Mouse (Mus musculus): ENCODE data around the gene Pou3f3.

Pou3f3 gene

GRCm38 (mm10) chr1:42695578-42695915 is at the start of gene Pou3f3:
Gene Pou3f3 (plus strand): TSS chr1:42695768.
- no peak for DNase-seq (ENCODE audit: low read depth, low spot score)

GRCm38 (mm10) chr1:42648366-42648935 is 47.1 kb upstream of the Pou3f3 start:
- DNase-seq (ENCODE audit: low read depth, low spot score), result no peak

- DNase-seq (ENCODE audit: low read depth, low spot score), result no peak
Measured at GRCm38 (mm10) chr1:42651461-42651860, 44.1 kb upstream of the Pou3f3 start.

- no peak for DNase-seq (ENCODE audit: low read depth, low spot score)
Measured at GRCm38 (mm10) chr1:42667546-42667945, 28.0 kb upstream of the Pou3f3 start.

- DNase-seq (ENCODE audit: low read depth, low spot score), result no peak
Measured at GRCm38 (mm10) chr1:42680673-42681072, 14.9 kb upstream of the Pou3f3 start.

- no peak for DNase-seq (ENCODE audit: low read depth, low spot score)
Measured at GRCm38 (mm10) chr1:42681762-42682161, 13.8 kb upstream of the Pou3f3 start.

- DNase-seq (ENCODE audit: low read depth, low spot score), result no peak
Measured at GRCm38 (mm10) chr1:42683861-42684260, 11.7 kb upstream of the Pou3f3 start.

- no peak for DNase-seq (ENCODE audit: low read depth, low spot score)
Measured at GRCm38 (mm10) chr1:42684345-42684744, 11.2 kb upstream of the Pou3f3 start.

GRCm38 (mm10) chr1:42684783-42685182 is 10.8 kb upstream of the Pou3f3 start:
- DNase-seq (ENCODE audit: low read depth, low spot score), result no peak

- no peak for DNase-seq (ENCODE audit: low read depth, low spot score)
Measured at GRCm38 (mm10) chr1:42685321-42685960, 10.1 kb upstream of the Pou3f3 start.

- no peak for DNase-seq (ENCODE audit: low read depth, low spot score)
Measured at GRCm38 (mm10) chr1:42686194-42687131, 9.1 kb upstream of the Pou3f3 start.

GRCm38 (mm10) chr1:42687271-42687670 is 8.3 kb upstream of the Pou3f3 start:
- DNase-seq (ENCODE audit: low read depth, low spot score), result no peak

GRCm38 (mm10) chr1:42687756-42688540 is 7.6 kb upstream of the Pou3f3 start:
- DNase-seq (ENCODE audit: low read depth, low spot score), result no peak

- no peak for DNase-seq (ENCODE audit: low read depth, low spot score)
Measured at GRCm38 (mm10) chr1:42688541-42689125, 6.9 kb upstream of the Pou3f3 start.

- DNase-seq (ENCODE audit: low read depth, low spot score), result no peak
Measured at GRCm38 (mm10) chr1:42690024-42690575, 5.5 kb upstream of the Pou3f3 start.

GRCm38 (mm10) chr1:42691202-42692170 is 4.1 kb upstream of the Pou3f3 start:
- DNase-seq (ENCODE audit: low read depth, low spot score), result peak; percentile 63

- DNase-seq (ENCODE audit: low read depth, low spot score), result no peak
Measured at GRCm38 (mm10) chr1:42692221-42692620, 3.3 kb upstream of the Pou3f3 start.

- DNase-seq (ENCODE audit: low read depth, low spot score), result no peak
Measured at GRCm38 (mm10) chr1:42693101-42693715, 2.4 kb upstream of the Pou3f3 start.

- no peak for DNase-seq (ENCODE audit: low read depth, low spot score)
Measured at GRCm38 (mm10) chr1:42693852-42694251, 1.7 kb upstream of the Pou3f3 start.

GRCm38 (mm10) chr1:42694290-42694664 is 1.3 kb upstream of the Pou3f3 start:
- no peak for DNase-seq (ENCODE audit: low read depth, low spot score)

All from 3T3-L1 (cell line).